ENCODE assay signal across 25 mouse cellular contexts in the genomic region with DNA sequence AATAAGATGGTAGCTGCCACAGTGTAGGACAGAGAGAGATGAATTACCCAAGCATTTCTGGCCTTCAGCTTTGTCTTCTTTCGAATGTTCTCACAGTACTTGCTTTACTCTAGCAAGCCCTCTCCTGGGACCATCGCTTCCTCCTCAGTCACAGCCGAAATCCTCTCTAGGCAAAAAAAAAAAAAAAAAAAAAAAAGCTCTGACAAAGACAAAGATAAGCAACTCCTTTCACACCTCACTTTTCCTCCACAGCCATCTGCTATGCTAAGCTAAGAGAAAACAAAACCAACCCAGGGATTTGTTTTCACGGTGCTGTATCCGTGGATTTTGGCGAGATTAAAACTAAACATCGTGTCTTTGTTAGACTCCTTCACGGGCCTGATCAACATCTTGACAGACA.
A peak's percentile ranks its signal among the peaks of the same experiment; 100 is the strongest.
DNase-seq lines count a peak whose midpoint lies in the region; ATAC-seq and TF ChIP-seq lines count a peak whose summit lies in the region.
"Had no signal": no experiment of that assay in that cellular context is flagged by ENCODE, and none has a peak within 500 bp of the region (broad histone marks: within the 10 kb centered on the region; RNA-seq: fewer than 3 reads in every experiment).

No protein-coding gene starts in this region.

- no peak overlapping the region for H3K4me3 ChIP-seq in forebrain, embryonic 14.5 days (ENCODE audit: low read depth, low read length)
- H3K4me3 ChIP-seq in forebrain, embryonic 12.5 days (replicated peaks): no peak overlapping the region
- no peak overlapping the region for H3K4me3 ChIP-seq in heart, embryonic 11.5 days (ENCODE audit: low read depth, low read length)
- no peak overlapping the region for H3K4me3 ChIP-seq in lung, embryonic 14.5 days (ENCODE audit: low read depth, low read length)
- H3K4me3 ChIP-seq in lung, adult 2 months (replicated peaks; ENCODE audit: extremely low read depth, low read depth, low read length): no peak overlapping the region
- H3K4me3 ChIP-seq: heart, embryonic 12.5 days; hindbrain, embryonic 12.5 days; intestine, embryonic 15.5 days; lung, embryonic 15.5 days; midbrain, embryonic 10.5 days; myocyte; neural tube, embryonic 12.5 days had no signal

- H3K36me3 ChIP-seq in forebrain, embryonic 14.5 days (ENCODE audit: control insufficient read depth, insufficient read depth, low read length): no peaks in the 10 kb centered on the region
- no peaks in the 10 kb centered on the region for H3K36me3 ChIP-seq in forebrain, embryonic 12.5 days (replicated peaks)
- H3K36me3 ChIP-seq in heart, embryonic 11.5 days (ENCODE audit: control insufficient read depth, insufficient read depth, low read length): no peaks in the 10 kb centered on the region
- no peaks in the 10 kb centered on the region for H3K36me3 ChIP-seq in lung, embryonic 14.5 days (ENCODE audit: insufficient read depth)
- H3K36me3 ChIP-seq: heart, embryonic 12.5 days; hindbrain, embryonic 12.5 days; intestine, embryonic 15.5 days; lung, embryonic 15.5 days; midbrain, embryonic 10.5 days; neural tube, embryonic 12.5 days had no signal

- no peak overlapping the region for H3K9ac ChIP-seq in forebrain, embryonic 14.5 days (ENCODE audit: low read length)
- no peak overlapping the region for H3K9ac ChIP-seq in forebrain, embryonic 12.5 days
- no peak overlapping the region for H3K9ac ChIP-seq in heart, embryonic 11.5 days (ENCODE audit: low read depth, low read length)
- H3K9ac ChIP-seq in lung, embryonic 14.5 days: no peak overlapping the region
- H3K9ac ChIP-seq: heart, embryonic 12.5 days; hindbrain, embryonic 12.5 days; intestine, embryonic 15.5 days; liver, embryonic 14.5 days; lung, embryonic 15.5 days; neural tube, embryonic 12.5 days had no signal

- H3K27ac ChIP-seq in forebrain, embryonic 14.5 days (ENCODE audit: low read depth, low read length): no peak overlapping the region
- no peak overlapping the region for H3K27ac ChIP-seq in forebrain, embryonic 12.5 days
- H3K27ac ChIP-seq in heart, embryonic 11.5 days (ENCODE audit: low read depth, low read length): no peak overlapping the region
- no peak overlapping the region for H3K27ac ChIP-seq in lung, embryonic 14.5 days (ENCODE audit: low read depth)
- H3K27ac ChIP-seq: hindbrain, embryonic 12.5 days; hindbrain, postnatal 0 days; intestine, embryonic 15.5 days; kidney, postnatal 0 days; liver, embryonic 14.5 days; lung, embryonic 15.5 days; midbrain, embryonic 10.5 days; neural tube, embryonic 12.5 days had no signal

- 62% methylated on average over 8 of the region's 8 CpGs for WGBS in forebrain, embryonic 14.5 days
- WGBS in forebrain, embryonic 12.5 days: 71% methylated on average over 8 of the region's 8 CpGs
- 23% methylated on average over 8 of the region's 8 CpGs for WGBS in heart, embryonic 11.5 days (ENCODE audit: insufficient replicate concordance)
- 5% methylated on average over 8 of the region's 8 CpGs for whole genome bisulfite sequencing in lung, embryonic 14.5 days
- WGBS in lung, adult 2 months: 20% methylated on average over 8 of the region's 8 CpGs

- H3K4me2 ChIP-seq in forebrain, embryonic 14.5 days (ENCODE audit: low read length): no peak overlapping the region
- no peak overlapping the region for H3K4me2 ChIP-seq in forebrain, embryonic 12.5 days
- peak overlapping the region; percentile 22 for H3K4me2 ChIP-seq in heart, embryonic 11.5 days
- H3K4me2 ChIP-seq in lung, embryonic 14.5 days: 0 out of 2 replicates have a peak overlapping the region, but pooled peaks have one; percentile 2
- H3K4me2 ChIP-seq: heart, embryonic 12.5 days; hindbrain, embryonic 12.5 days; intestine, embryonic 15.5 days; lung, embryonic 15.5 days; neural tube, embryonic 12.5 days had no signal

- no peaks in the 10 kb centered on the region for H3K4me1 ChIP-seq in forebrain, embryonic 14.5 days (ENCODE audit: control insufficient read depth, insufficient read depth, low read length)
- H3K4me1 ChIP-seq in forebrain, embryonic 12.5 days: no peaks in the 10 kb centered on the region
- no peaks in the 10 kb centered on the region for H3K4me1 ChIP-seq in heart, embryonic 11.5 days (ENCODE audit: control insufficient read depth, insufficient read depth, low read length)
- H3K4me1 ChIP-seq in lung, embryonic 14.5 days (ENCODE audit: insufficient read depth): no peaks in the 10 kb centered on the region
- H3K4me1 ChIP-seq in lung, adult 2 months (ENCODE audit: control insufficient read depth, insufficient read depth, low read length): no peaks in the 10 kb centered on the region
- H3K4me1 ChIP-seq: heart, embryonic 12.5 days; hindbrain, embryonic 12.5 days; intestine, embryonic 15.5 days; lung, embryonic 15.5 days; midbrain, embryonic 10.5 days; neural tube, embryonic 12.5 days had no signal

- no peaks in the 10 kb centered on the region for H3K27me3 ChIP-seq in forebrain, embryonic 14.5 days (replicated peaks; ENCODE audit: control insufficient read depth, insufficient read depth, low read length)
- no peaks in the 10 kb centered on the region for H3K27me3 ChIP-seq in forebrain, embryonic 12.5 days
- H3K27me3 ChIP-seq in heart, embryonic 11.5 days (ENCODE audit: control insufficient read depth, insufficient read depth, low read length): no peaks in the 10 kb centered on the region
- no peaks in the 10 kb centered on the region for H3K27me3 ChIP-seq in lung, embryonic 14.5 days (ENCODE audit: insufficient read depth, low read length)
- H3K27me3 ChIP-seq: heart, embryonic 12.5 days; hindbrain, embryonic 12.5 days; intestine, embryonic 15.5 days; lung, embryonic 15.5 days; neural tube, embryonic 12.5 days had no signal

- TF ChIP-seq POLR2A in lung, adult 2 months (IDR thresholded peaks at IDR 0.05; ENCODE audit: borderline replicate concordance, extremely low read depth, low read depth, low read length): no peak
- TF ChIP-seq POLR2A in brain, embryonic 14.5 days (IDR thresholded peaks at IDR 0.05; ENCODE audit: borderline replicate concordance, extremely low read depth, insufficient read depth, insufficient read length, poor library complexity, severe bottlenecking): no peak

- no peak for TF ChIP-seq CTCF in lung, embryonic 14.5 days (IDR thresholded peaks at IDR 0.05; ENCODE audit: low read depth)
- TF ChIP-seq CTCF in lung, adult 2 months (IDR thresholded peaks at IDR 0.05; ENCODE audit: insufficient read depth, low read length): no peak
- TF ChIP-seq CTCF in brain, embryonic 14.5 days (IDR thresholded peaks at IDR 0.05; ENCODE audit: borderline replicate concordance, extremely low read depth, insufficient read depth, insufficient read length): no peak

- no peaks in the 10 kb centered on the region for H3K9me3 ChIP-seq in forebrain, embryonic 14.5 days (replicated peaks; ENCODE audit: control insufficient read depth, low read length)
- no peaks in the 10 kb centered on the region for H3K9me3 ChIP-seq in forebrain, embryonic 12.5 days
- H3K9me3 ChIP-seq in heart, embryonic 11.5 days (replicated peaks; ENCODE audit: control insufficient read depth, low read length): no peaks in the 10 kb centered on the region
- no peaks in the 10 kb centered on the region for H3K9me3 ChIP-seq in lung, embryonic 14.5 days (ENCODE audit: low read depth, low read length)
- H3K9me3 ChIP-seq: heart, embryonic 12.5 days; hindbrain, embryonic 12.5 days; intestine, embryonic 15.5 days; lung, embryonic 15.5 days; midbrain, embryonic 10.5 days; neural tube, embryonic 12.5 days had no signal

- DNase-seq in forebrain, embryonic 14.5 days (ENCODE audit: low spot score): peak; percentile 26
- no peak for DNase-seq in heart, adult 8-10 months (ENCODE audit: low spot score)
- DNase-seq in lung, embryonic 14.5 days: peak; percentile 4
- DNase-seq in lung, adult 2 months: no peak
- DNase-seq in brain, embryonic 14.5 days (ENCODE audit: low read depth): peak; percentile 35
- no peak for DNase-seq in kidney, adult 11 months
- DNase-seq: adrenal gland, postnatal 25 days; cerebellum, adult 2 months; cerebellum, postnatal 14 days; gastrocnemius, postnatal 10 days; kidney, adult 8-10 months; kidney, postnatal 4 days; liver had no signal

- ATAC-seq in forebrain, embryonic 14.5 days: no peak
- ATAC-seq in forebrain, embryonic 12.5 days (ENCODE audit: low FRiP score): no peak
- no peak for ATAC-seq in heart, embryonic 11.5 days (replicated peaks; ENCODE audit: insufficient number of reproducible peaks, low FRiP score, low TSS enrichment)
- no peak for ATAC-seq in lung, embryonic 14.5 days (ENCODE audit: insufficient read depth)
- ATAC-seq: hindbrain, postnatal 0 days; intestine, embryonic 15.5 days had no signal

Comparison
In these comparisons a context has a peak if more than half of its experiments do, and no peak if none do; other contexts are left out.
1. DNase-seq: peak in forebrain, embryonic 14.5 days (single experiment), lung, embryonic 14.5 days (single experiment) and brain, embryonic 14.5 days (single experiment); none in heart, adult 8-10 months (single experiment), lung, adult 2 months (single experiment) and kidney, adult 11 months (single experiment).
2. H3K4me2 ChIP-seq: peak in heart, embryonic 11.5 days (single experiment) and lung, embryonic 14.5 days (single experiment); none in forebrain, embryonic 14.5 days (single experiment) and forebrain, embryonic 12.5 days (single experiment).